Mouse (Mus musculus): ENCODE results near the gene Adam19. TPM values are rescaled to one million over a fixed set of nuclear protein-coding genes. Genes with fewer than 3 reads are reported as not detected.

Adam19 gene
- polyA plus RNA-seq, 1 experiment from 2014 or later: 4.3 TPM

DNA sequence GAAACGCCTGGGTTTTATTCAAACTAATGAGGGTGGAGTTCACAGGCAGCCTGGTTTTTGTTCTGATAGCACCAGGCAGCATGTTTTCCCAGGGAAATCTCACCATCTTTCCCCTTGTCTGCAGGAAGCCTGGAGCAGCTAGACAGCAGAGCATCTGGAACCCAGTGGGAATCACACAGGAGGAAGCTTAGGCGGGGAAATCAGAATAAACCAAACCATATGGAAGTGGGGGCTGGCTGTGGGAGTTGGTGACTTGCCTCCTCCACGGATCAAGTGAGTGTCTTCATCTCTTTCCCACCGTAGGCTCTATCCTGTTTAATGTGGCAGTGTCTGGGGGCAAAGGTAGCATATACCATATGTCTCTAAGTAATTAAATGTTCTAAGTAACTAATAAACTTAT lies 129.7 kb downstream of the Adam19 start:
- TF ChIP-seq CTCF (IDR thresholded peaks at IDR 0.05; ENCODE audit: low read depth) (no peak), EP300 (optimal IDR thresholded peaks at IDR 0.05) (no peak)
- ATAC-seq (ENCODE audit: low FRiP score, low TSS enrichment): no peak
- Histone ChIP-seq H3K4me3 (ENCODE audit: low read depth, low read length) (no peak overlapping the region), H3K27me3 (ENCODE audit: control insufficient read depth, insufficient read depth, low read length) (no peaks in the 10 kb centered on the region), H3K4me2 (replicated peaks; ENCODE audit: low read depth) (no peak overlapping the region), H3K36me3 (ENCODE audit: control insufficient read depth, insufficient read depth, low read length) (no peaks in the 10 kb centered on the region), H3K27ac (replicated peaks) (no peak overlapping the region), H3K4me1 (replicated peaks; ENCODE audit: control insufficient read depth, insufficient read depth) (no peaks in the 10 kb centered on the region), H3K9ac (ENCODE audit: low read length) (no peak overlapping the region), H3K9me3 (ENCODE audit: control insufficient read depth, low read length) (no peaks in the 10 kb centered on the region)
- no peak for DNase-seq (ENCODE audit: low spot score)
- WGBS: 26% methylated on average over 4 of the region's 4 CpGs

GRCm38 (mm10) chr11:46188283-46188682 lies 132.5 kb downstream of the Adam19 start:
- ATAC-seq (ENCODE audit: low FRiP score, low TSS enrichment): no peak
- WGBS: 38% methylated on average over 2 of the region's 2 CpGs
- Histone ChIP-seq H3K9me3 (ENCODE audit: control insufficient read depth, low read length) (no peaks in the 10 kb centered on the region), H3K4me2 (replicated peaks; ENCODE audit: low read depth) (no peak overlapping the region), H3K9ac (ENCODE audit: low read length) (no peak overlapping the region), H3K4me1 (replicated peaks; ENCODE audit: control insufficient read depth, insufficient read depth) (no peaks in the 10 kb centered on the region), H3K27me3 (ENCODE audit: control insufficient read depth, insufficient read depth, low read length) (no peaks in the 10 kb centered on the region), H3K36me3 (ENCODE audit: control insufficient read depth, insufficient read depth, low read length) (no peaks in the 10 kb centered on the region), H3K4me3 (ENCODE audit: low read depth, low read length) (no peak overlapping the region), H3K27ac (replicated peaks) (no peak overlapping the region)
- DNase-seq (ENCODE audit: low spot score): no peak
- TF ChIP-seq EP300 (optimal IDR thresholded peaks at IDR 0.05) (no peak), CTCF (IDR thresholded peaks at IDR 0.05; ENCODE audit: low read depth) (no peak)

DNA sequence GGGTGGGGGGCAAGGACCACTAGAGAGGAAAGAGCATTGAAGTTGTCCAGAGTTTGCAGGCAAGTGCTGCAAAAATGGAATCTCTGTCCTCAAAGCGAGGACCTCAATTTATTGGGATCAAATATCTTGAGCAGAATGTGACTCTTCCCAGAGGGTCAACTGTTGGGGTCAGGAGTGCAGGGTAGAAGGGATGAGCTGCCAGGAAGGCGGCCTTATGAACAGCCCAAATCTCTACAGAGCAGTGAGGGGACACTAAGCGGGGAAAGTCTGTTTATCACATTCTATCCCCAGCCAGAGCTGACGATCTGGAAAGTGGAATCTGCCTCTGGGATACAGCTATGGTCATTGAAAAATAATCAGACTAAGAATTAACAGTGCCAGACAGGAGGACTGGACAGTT lies 138.4 kb downstream of the Adam19 start:
- Histone ChIP-seq H3K9ac (ENCODE audit: low read length) (no peak overlapping the region), H3K4me2 (replicated peaks; ENCODE audit: low read depth) (no peak overlapping the region), H3K4me1 (replicated peaks; ENCODE audit: control insufficient read depth, insufficient read depth) (no peaks in the 10 kb centered on the region), H3K9me3 (ENCODE audit: control insufficient read depth, low read length) (no peaks in the 10 kb centered on the region), H3K36me3 (ENCODE audit: control insufficient read depth, insufficient read depth, low read length) (no peaks in the 10 kb centered on the region), H3K27ac (replicated peaks) (0 out of 2 replicates have a peak overlapping the region, but pooled peaks have one; percentile 24), H3K4me3 (ENCODE audit: low read depth, low read length) (no peak overlapping the region), H3K27me3 (ENCODE audit: control insufficient read depth, insufficient read depth, low read length) (no peaks in the 10 kb centered on the region)
- 0 out of 2 replicates have a peak, but pooled peaks have one; percentile 12 for ATAC-seq (ENCODE audit: low FRiP score, low TSS enrichment)
- 60% methylated on average over 4 of the region's 4 CpGs for WGBS
- no peak for TF ChIP-seq EP300 (optimal IDR thresholded peaks at IDR 0.05)
- no peak for TF ChIP-seq CTCF (IDR thresholded peaks at IDR 0.05; ENCODE audit: low read depth)
- DNase-seq (ENCODE audit: low spot score): no peak

Small RNAs within 50 kb of the gene (microRNA-seq; reads per million reads assigned to microRNA genes)
- gene Mir7239: not detected
- not detected for gene Mir8100

Other genes starting within 250 kb of the Adam19 start
- gene Clint1, start 203.9 kb upstream of the Adam19 start, polyA plus RNA-seq (2015; fragmentation: Nextera tagmentation; extraction: Ambion mirVana): 56.5 and 56.8 TPM in 2 replicates
- 3.5 and 3.6 TPM in 2 replicates for gene Lsm11, start 111.1 kb upstream of the Adam19 start, polyA plus RNA-seq (2015; fragmentation: Nextera tagmentation; extraction: Ambion mirVana)
- gene Thg1l, start 100.5 kb upstream of the Adam19 start, polyA plus RNA-seq (2015; fragmentation: Nextera tagmentation; extraction: Ambion mirVana): 6.9 and 7.4 TPM in 2 replicates
- gene Sox30, start 75.7 kb upstream of the Adam19 start, polyA plus RNA-seq (2015; fragmentation: Nextera tagmentation; extraction: Ambion mirVana): 0.15 and 0.17 TPM in 2 replicates
- gene Gm12166, start 3.7 kb upstream of the Adam19 start, polyA plus RNA-seq (2015; fragmentation: Nextera tagmentation; extraction: Ambion mirVana): 7.0 and 7.3 TPM in 2 replicates
- 29.2 and 30.0 TPM in 2 replicates for gene Nipal4, start 110.5 kb downstream of the Adam19 start, polyA plus RNA-seq (2015; fragmentation: Nextera tagmentation; extraction: Ambion mirVana)
- 6.9 and 8.2 TPM in 2 replicates for gene Fndc9, start 179.5 kb downstream of the Adam19 start, polyA plus RNA-seq (2015; fragmentation: Nextera tagmentation; extraction: Ambion mirVana)